Mouse (Mus musculus): ENCODE measurements around the gene 2310034G01Rik.

2310034G01Rik gene

GRCm38 (mm10) chr19:46314872-46315742 lies 35.0 kb downstream of the 2310034G01Rik start:
- DNase-seq (ENCODE audit: low read depth, low spot score) = no peak

GRCm38 (mm10) chr19:46314151-46314601 lies 35.9 kb downstream of the 2310034G01Rik start:
- no peak for DNase-seq (ENCODE audit: low read depth, low spot score)

GRCm38 (mm10) chr19:46313591-46313990 lies 36.5 kb downstream of the 2310034G01Rik start:
- no peak for DNase-seq (ENCODE audit: low read depth, low spot score)

- no peak for DNase-seq (ENCODE audit: low read depth, low spot score)
Measured at GRCm38 (mm10) chr19:46313116-46313515, 37.0 kb downstream of the 2310034G01Rik start.

GRCm38 (mm10) chr19:46312566-46312965 lies 37.5 kb downstream of the 2310034G01Rik start:
- DNase-seq (ENCODE audit: low read depth, low spot score) = no peak

GRCm38 (mm10) chr19:46311341-46311740 lies 38.8 kb downstream of the 2310034G01Rik start:
- no peak for DNase-seq (ENCODE audit: low read depth, low spot score)

GRCm38 (mm10) chr19:46310312-46310865 lies 39.7 kb downstream of the 2310034G01Rik start:
- DNase-seq (ENCODE audit: low read depth, low spot score) = no peak

- DNase-seq (ENCODE audit: low read depth, low spot score) = no peak
Measured at GRCm38 (mm10) chr19:46309651-46310305, 40.3 kb downstream of the 2310034G01Rik start.

GRCm38 (mm10) chr19:46308706-46309435 lies 41.2 kb downstream of the 2310034G01Rik start:
- peak; percentile 83 for DNase-seq (ENCODE audit: low read depth, low spot score)

GRCm38 (mm10) chr19:46308303-46308702 lies 41.8 kb downstream of the 2310034G01Rik start:
- no peak for DNase-seq (ENCODE audit: low read depth, low spot score)

GRCm38 (mm10) chr19:46307781-46308180 lies 42.3 kb downstream of the 2310034G01Rik start:
- DNase-seq (ENCODE audit: low read depth, low spot score) = no peak

- no peak for DNase-seq (ENCODE audit: low read depth, low spot score)
Measured at GRCm38 (mm10) chr19:46306751-46307289, 43.3 kb downstream of the 2310034G01Rik start.

- DNase-seq (ENCODE audit: low read depth, low spot score) = no peak
Measured at GRCm38 (mm10) chr19:46306268-46306610, 43.9 kb downstream of the 2310034G01Rik start.

- no peak for DNase-seq (ENCODE audit: low read depth, low spot score)
Measured at GRCm38 (mm10) chr19:46305432-46306267, 44.5 kb downstream of the 2310034G01Rik start.

GRCm38 (mm10) chr19:46304908-46305333 lies 45.2 kb downstream of the 2310034G01Rik start:
- DNase-seq (ENCODE audit: low read depth, low spot score) = no peak

GRCm38 (mm10) chr19:46304216-46304841 lies 45.8 kb downstream of the 2310034G01Rik start, which contains the start of gene Nfkb2:
Gene Nfkb2 (plus strand): TSS chr19:46304320.
- peak; percentile 69 for DNase-seq (ENCODE audit: low read depth, low spot score)

GRCm38 (mm10) chr19:46303251-46304215 lies 46.6 kb downstream of the 2310034G01Rik start:
- DNase-seq (ENCODE audit: low read depth, low spot score) = no peak

GRCm38 (mm10) chr19:46302551-46302950 lies 47.6 kb downstream of the 2310034G01Rik start:
- DNase-seq (ENCODE audit: low read depth, low spot score) = no peak

All from retina, postnatal 7 days (tissue).